Mouse (Mus musculus) hematopoietic multipotent progenitor cell, adult 10-12 weeks (in vitro differentiated cells): ENCODE measurements around the gene Thap11. TPM values are rescaled to one million over a fixed set of nuclear protein-coding genes. Genes with fewer than 3 reads are reported as not detected.

Experiments
- polyA plus RNA-seq: library from polyadenylated mRNA; stranded (reverse); fragments of >175 nt; gene quantifications from 2 replicates; pipeline ENCODE4 v1.2.3, GENCODE M21; 2012; ENCODE audit warnings: low replicate concordance

Gene Thap11
- polyA plus RNA-seq = 19.0 and 24.1 TPM in 2 replicates

GRCm38 (mm10) chr8:105854715-105855216 is at the start of gene Thap11:
Thap11 (plus strand) TSS chr8:105855132.

GRCm38 (mm10) chr8:105826861-105827848 is 27.8 kb upstream of the Thap11 start, which contains the start of the genes Ranbp10 and Tsnaxip1:
Ranbp10 (minus strand) TSS chr8:105827350.
Tsnaxip1 (plus strand) TSS chr8:105827731.

GRCm38 (mm10) chr8:105853178-105853577 is 1.8 kb upstream of the Thap11 start, which contains the start of gene Cenpt:
Cenpt (minus strand) TSS chr8:105853278.

GRCm38 (mm10) chr8:105860143-105860981 is 5.4 kb downstream of the Thap11 start, which contains the start of gene Nutf2:
Nutf2 (plus strand) TSS chr8:105860580.

GRCm38 (mm10) chr8:105880754-105881520 is 26.0 kb downstream of the Thap11 start, which contains the start of gene Edc4:
Edc4 (plus strand) TSS chr8:105880881.

GRCm38 (mm10) chr8:105893339-105893738 is 38.4 kb downstream of the Thap11 start, which contains the start of gene Nrn1l:
Nrn1l (plus strand) TSS chr8:105893567.

GRCm38 (mm10) chr8:105900180-105900940 is 45.4 kb downstream of the Thap11 start, which contains the start of gene Pskh1:
Pskh1 (plus strand) TSS chr8:105900441.

Other genes with a start within 250 kb of the Thap11 start
- 13.2 and 17.0 TPM in 2 replicates for gene Ripor1, start 249.9 kb upstream of the Thap11 start, polyA plus RNA-seq
- gene Ctcf, start 218.6 kb upstream of the Thap11 start, polyA plus RNA-seq = 167 and 352 TPM in 2 replicates
- not detected in 2 replicates for gene Agrp, start 217.7 kb upstream of the Thap11 start, polyA plus RNA-seq
- gene Carmil2, start 168.9 kb upstream of the Thap11 start, polyA plus RNA-seq = 183 and 580 TPM in 2 replicates
- gene Acd, start 154.0 kb upstream of the Thap11 start, polyA plus RNA-seq = 23.1 and 61.2 TPM in 2 replicates
- 5.1 and 6.2 TPM in 2 replicates for gene Pard6a, start 154.0 kb upstream of the Thap11 start, polyA plus RNA-seq
- gene 4933405L10Rik, start 147.5 kb upstream of the Thap11 start, polyA plus RNA-seq = not detected in 2 replicates
- 8.9 and 12.2 TPM in 2 replicates for gene Enkd1, start 146.9 kb upstream of the Thap11 start, polyA plus RNA-seq
- gene Gfod2, start 96.5 kb upstream of the Thap11 start, polyA plus RNA-seq = 3.2 and 6.1 TPM in 2 replicates
- 19.8 and 48.7 TPM in 2 replicates for gene Ranbp10, start 27.8 kb upstream of the Thap11 start, polyA plus RNA-seq
- 0.07 TPM in 1 of 2 replicates, not detected in the other for gene Tsnaxip1, start 27.4 kb upstream of the Thap11 start, polyA plus RNA-seq
- 9.2 and 12.3 TPM in 2 replicates for gene Cenpt, start 1.9 kb upstream of the Thap11 start, polyA plus RNA-seq
- 38.8 and 39.6 TPM in 2 replicates for gene Nutf2, start 5.4 kb downstream of the Thap11 start, polyA plus RNA-seq
- 23.1 and 27.6 TPM in 2 replicates for gene Edc4, start 25.7 kb downstream of the Thap11 start, polyA plus RNA-seq
- gene Nrn1l, start 38.4 kb downstream of the Thap11 start, polyA plus RNA-seq = 3.1 and 6.7 TPM in 2 replicates
- 9.4 and 20.9 TPM in 2 replicates for gene Pskh1, start 45.3 kb downstream of the Thap11 start, polyA plus RNA-seq
- gene Ctrl, start 78.7 kb downstream of the Thap11 start, polyA plus RNA-seq = 0.53 and 1.1 TPM in 2 replicates
- gene Psmb10, start 83.3 kb downstream of the Thap11 start, polyA plus RNA-seq = 387 and 416 TPM in 2 replicates
- gene Lcat, start 88.2 kb downstream of the Thap11 start, polyA plus RNA-seq = 0.10 and 0.83 TPM in 2 replicates
- gene Slc12a4, start 111.0 kb downstream of the Thap11 start, polyA plus RNA-seq = 13.0 and 14.0 TPM in 2 replicates
- gene Dpep3, start 124.3 kb downstream of the Thap11 start, polyA plus RNA-seq = not detected in 2 replicates
- gene Dus2, start 136.2 kb downstream of the Thap11 start, polyA plus RNA-seq = 4.4 and 7.5 TPM in 2 replicates
- not detected in 2 replicates for gene Dpep2nb, start 150.8 kb downstream of the Thap11 start, polyA plus RNA-seq
- gene Ddx28, start 156.8 kb downstream of the Thap11 start, polyA plus RNA-seq = 12.8 and 15.2 TPM in 2 replicates
- gene Nfatc3, start 203.7 kb downstream of the Thap11 start, polyA plus RNA-seq = 30.9 and 42.5 TPM in 2 replicates